Comparison of ENCODE assay signal across 18 mouse cellular contexts in the genomic region with DNA sequence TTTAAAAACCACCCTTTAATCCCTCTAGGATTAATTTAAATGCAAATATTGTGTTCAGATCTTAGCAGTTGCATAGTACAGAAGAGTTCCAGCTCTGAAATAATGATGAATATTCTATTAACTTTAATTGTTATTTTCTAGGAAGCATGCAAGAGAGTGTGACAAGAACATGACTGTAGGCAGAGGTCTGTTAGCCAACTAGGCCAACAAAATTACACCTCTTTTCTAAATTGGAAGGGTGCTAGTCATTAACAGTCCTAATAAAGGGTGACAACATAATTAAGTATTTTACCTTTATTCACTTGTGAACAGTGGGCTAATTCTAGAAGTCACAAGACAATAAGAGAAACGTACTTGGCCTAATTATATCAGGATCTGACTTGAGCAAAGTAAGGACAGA.
"Had no signal": no experiment of that assay in that cellular context is flagged by ENCODE, and none has a peak within 500 bp of the region (broad histone marks: within the 10 kb centered on the region; RNA-seq: fewer than 3 reads in every experiment).

No protein-coding gene starts in this region.

- H3K4me2 ChIP-seq: lung, embryonic 14.5 days; midbrain, embryonic 12.5 days; neural tube, embryonic 13.5 days; neural tube, embryonic 15.5 days had no signal

- H3K36me3 ChIP-seq: midbrain, embryonic 10.5 days; midbrain, embryonic 12.5 days; neural tube, embryonic 13.5 days; neural tube, embryonic 15.5 days had no signal

- H3K4me1 ChIP-seq: midbrain, embryonic 10.5 days; midbrain, embryonic 12.5 days; neural tube, embryonic 13.5 days; neural tube, embryonic 15.5 days had no signal

- ATAC-seq: midbrain, embryonic 16.5 days had no signal

- H3K27me3 ChIP-seq: midbrain, embryonic 12.5 days; neural tube, embryonic 13.5 days; neural tube, embryonic 15.5 days had no signal

- H3K9ac ChIP-seq: lung, embryonic 14.5 days; midbrain, embryonic 12.5 days; neural tube, embryonic 13.5 days; neural tube, embryonic 15.5 days had no signal

- DNase-seq: lung, embryonic 14.5 days; lung, postnatal 10 days; lung, postnatal 4 days; midbrain, embryonic 14.5 days; retina, postnatal 1 day; right cerebral cortex, adult 18-20 months; right cerebral cortex, postnatal 25 days; right cerebral cortex, postnatal 4 days; spleen, adult 18-20 months; thymus, adult 18-20 months; thymus, postnatal 14 days; thymus, postnatal 36 days had no signal

- H3K9me3 ChIP-seq: midbrain, embryonic 10.5 days; midbrain, embryonic 12.5 days; neural tube, embryonic 13.5 days; neural tube, embryonic 15.5 days had no signal

- H3K4me3 ChIP-seq: midbrain, embryonic 10.5 days; midbrain, embryonic 12.5 days; myocyte; neural tube, embryonic 13.5 days; neural tube, embryonic 15.5 days had no signal

- H3K27ac ChIP-seq: midbrain, embryonic 10.5 days; midbrain, embryonic 12.5 days; neural tube, embryonic 13.5 days; neural tube, embryonic 15.5 days had no signal
